Mouse (Mus musculus): ENCODE results near the gene Atp1b1.

Atp1b1 gene

GRCm38 (mm10) chr1:164395131-164395780 lies 62.9 kb downstream of the Atp1b1 start:
- DNase-seq (ENCODE audit: low read depth, low spot score) = no peak

DNA sequence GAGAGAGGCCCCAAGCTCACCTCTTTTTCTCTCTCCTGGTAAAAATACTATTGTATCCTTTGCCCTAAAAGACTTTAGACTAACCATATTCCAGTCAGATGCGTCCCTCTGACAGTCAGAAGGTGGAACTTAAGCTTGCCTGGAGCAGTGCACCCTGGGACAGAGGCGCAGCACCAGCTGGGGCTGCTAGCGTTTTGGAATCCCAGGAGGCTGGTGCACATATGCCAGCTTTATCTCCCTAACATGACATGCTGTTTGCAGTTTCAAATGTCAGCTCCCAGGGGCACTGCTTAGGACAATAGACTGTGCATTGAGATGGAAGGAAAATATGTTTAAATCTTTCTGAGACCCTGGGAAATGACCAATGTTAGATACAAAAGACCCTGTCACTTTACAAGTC lies 66.0 kb downstream of the Atp1b1 start:
- peak; percentile 13 for DNase-seq (ENCODE audit: low read depth, low spot score)

DNA sequence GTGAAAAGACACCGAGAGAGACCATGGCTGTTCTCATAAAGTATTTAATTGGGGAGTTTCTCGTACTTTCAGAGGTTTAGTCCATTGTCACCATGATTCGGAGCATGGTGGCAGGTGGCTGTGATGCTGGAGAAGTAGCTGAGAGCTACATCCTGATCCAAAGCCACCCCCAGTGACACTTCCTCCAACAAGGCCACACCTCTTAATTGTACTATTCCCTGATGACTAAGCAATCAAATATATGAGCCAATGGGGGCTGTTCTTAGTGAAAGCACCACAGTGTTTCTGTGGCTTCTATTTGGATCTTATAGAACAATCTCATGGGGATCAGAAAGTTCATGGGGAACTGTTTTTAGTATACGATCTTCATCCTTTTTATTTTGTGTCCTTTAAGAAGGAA lies 68.4 kb downstream of the Atp1b1 start:
- no peak for DNase-seq (ENCODE audit: low read depth, low spot score)

Measured in embryo, embryonic 11.5 days (tissue).